Mouse (Mus musculus): Measurements from ENCODE around the gene Vmn1r138.
"Not testable (repeated sequence)": the region's sequence is repeated elsewhere in the genome, so short reads cannot be mapped to it uniquely, and the experiment has no call there.

Vmn1r138 gene

DNA sequence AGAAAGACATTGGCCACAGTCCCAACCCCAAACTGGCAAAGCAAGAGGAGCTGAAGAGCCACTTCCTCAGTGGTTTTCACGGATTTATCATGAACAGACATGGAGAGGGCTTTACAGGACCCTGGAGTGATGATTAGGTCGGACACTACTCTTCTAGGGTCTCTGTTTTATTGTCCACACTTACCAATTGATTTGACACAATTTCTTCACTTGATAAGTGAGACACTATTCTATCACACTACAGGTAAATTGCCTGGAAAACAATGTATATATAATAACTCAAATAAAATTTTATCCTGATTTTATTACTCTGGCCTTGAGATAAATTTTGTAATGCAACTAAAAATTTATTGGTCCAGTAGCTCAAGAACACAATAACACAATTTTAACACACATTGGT is at the start of gene Vmn1r138:
TSS of gene Vmn1r138 (minus strand) at position 101 of the 400 bp plus-strand sequence.
- DNase-seq (ENCODE audit: low read depth in 2 of 2, low spot score in 2 of 2), result not testable (repeated sequence)

DNA sequence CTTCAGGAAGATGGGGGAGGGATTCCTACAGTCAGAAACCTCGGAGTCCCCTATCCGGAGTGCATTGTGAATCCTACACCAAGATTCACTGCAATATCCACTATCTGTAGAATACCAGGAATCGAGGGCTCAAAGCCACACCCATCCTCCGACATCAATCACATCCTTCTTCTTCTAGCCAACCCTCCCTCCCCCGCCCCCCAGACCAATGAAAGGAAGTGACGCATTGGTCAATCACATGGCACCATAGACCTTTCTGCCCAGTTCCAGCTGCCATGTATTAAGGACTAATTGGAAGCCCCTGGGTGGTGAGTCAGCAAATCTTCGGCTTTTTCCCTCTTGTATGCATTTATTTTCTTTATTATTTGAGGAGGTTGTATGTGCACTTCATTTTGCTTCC is 40.1 kb upstream of the Vmn1r138 start, which contains the start of gene Vmn1r139:
TSS of gene Vmn1r139 (plus strand) at position 301 of the 400 bp plus-strand sequence.
- DNase-seq (ENCODE audit: low read depth in 2 of 2, low spot score in 2 of 2), result not testable (repeated sequence)

DNA sequence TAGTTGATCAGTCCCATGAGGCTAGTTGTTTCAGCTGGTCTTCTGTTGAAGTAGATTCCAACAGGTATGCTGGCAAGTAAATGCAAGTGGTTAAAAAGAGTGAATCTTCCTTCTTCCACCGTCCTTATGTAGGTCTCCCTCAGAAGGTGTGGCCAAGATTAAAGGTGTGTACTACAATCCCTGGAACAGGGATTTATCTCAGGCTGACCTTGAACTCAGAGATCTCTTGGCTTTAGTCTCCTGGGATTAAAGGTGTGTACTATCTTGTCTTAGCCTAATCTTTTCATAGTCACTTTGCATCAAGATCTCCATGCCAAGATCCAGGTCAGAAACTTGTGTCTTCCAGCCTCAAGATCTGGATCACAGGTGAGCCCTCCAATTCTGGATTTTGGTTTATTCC is 27.5 kb upstream of the Vmn1r138 start, which contains the start of gene Gm6176:
TSS of gene Gm6176 (minus strand) at position 101 of the 400 bp plus-strand sequence.
- DNase-seq (ENCODE audit: low read depth in 2 of 2, low spot score in 2 of 2), result not testable (repeated sequence)

DNA sequence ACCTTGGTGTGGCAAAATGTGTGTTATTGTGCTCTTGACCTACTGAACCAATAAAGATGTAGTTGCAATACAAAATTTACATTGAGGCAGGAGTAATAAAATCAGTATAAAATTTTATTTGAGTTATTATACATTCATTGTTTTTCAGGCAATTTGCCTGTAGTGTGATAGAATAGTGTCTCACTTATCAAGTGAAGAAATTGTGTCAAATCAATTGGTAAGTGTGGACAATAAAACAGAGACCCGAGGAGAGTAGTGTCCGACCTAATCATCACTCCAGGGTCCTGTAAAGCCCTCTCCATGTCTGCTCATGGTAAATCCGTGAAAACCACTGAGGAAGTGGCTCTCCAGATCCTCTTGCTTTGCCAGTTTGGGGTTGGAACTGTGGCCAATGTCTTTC is 34.4 kb downstream of the Vmn1r138 start, which contains the start of gene Vmn1r137:
TSS of gene Vmn1r137 (plus strand) at position 301 of the 400 bp plus-strand sequence.
- DNase-seq (ENCODE audit: low read depth in 2 of 2, low spot score in 2 of 2), result not testable (repeated sequence)
